Mouse (Mus musculus) CH12.LX (cell line): Measurements from ENCODE around the gene Jdp2. TPM values are rescaled to one million over a fixed set of nuclear protein-coding genes. Genes with fewer than 3 reads are reported as not detected.

Source experiments
- DNase-seq: peaks from one replicate; pipeline ENCODE4 v3.0.0-alpha.2; 2013; ENCODE audit errors: extremely low read depth
- H3K27ac ChIP-seq: 2 replicates; pipeline ENCODE4 v1.5.1; 2012; ENCODE audit warnings: low read depth, mild to moderate bottlenecking, control low read depth, moderate library complexity; ENCODE audit not compliant: insufficient read depth
- H3K27me3 ChIP-seq: replicated peaks from 2 replicates; pipeline ENCODE3; 2012; ENCODE audit warnings: inconsistent platforms
- H3K36me3 ChIP-seq, 2 experiments: replicated peaks in 1 of 2; 2 replicates each; pipeline versions ENCODE3 to v1.6.1; 2012; ENCODE audit warnings: inconsistent platforms in 1 of 2, low read length in 1 of 2, mild to moderate bottlenecking in 1 of 2, mixed read lengths in 1 of 2, moderate library complexity in 1 of 2; ENCODE audit not compliant: control insufficient read depth in 1 of 2, insufficient read depth in 1 of 2
- H3K4me1 ChIP-seq, 2 experiments: 2 replicates each; pipeline ENCODE4 v1.6.1; 2012; ENCODE audit warnings: inconsistent platforms in 1 of 2, moderate library complexity in 1 of 2; ENCODE audit not compliant: insufficient read depth in 2 of 2, control insufficient read depth in 1 of 2
- H3K4me2 ChIP-seq: 2 replicates; pipeline ENCODE4 v1.6.1; 2012; ENCODE audit warnings: low read depth, mild to moderate bottlenecking, control low read depth; ENCODE audit not compliant: poor library complexity, insufficient read depth, severe bottlenecking
- H3K4me3 ChIP-seq, 3 experiments: fragments of 150-350 bp in 1 of 3; sonication (generic) in 1 of 3; replicated peaks in 1 of 3; 2 replicates each; pipeline versions ENCODE3 to v1.5.1; 2011 to 2012; ENCODE audit warnings: low read depth in 2 of 3, low read length in 2 of 3, mild to moderate bottlenecking in 2 of 3, moderate library complexity in 2 of 3, control low read depth in 1 of 3, improper control_type of control experiment in 1 of 3, inconsistent platforms in 1 of 3, mixed read lengths in 1 of 3; ENCODE audit not compliant: poor library complexity in 1 of 3
- H3K79me2 ChIP-seq: replicated peaks from 2 replicates; pipeline ENCODE4 v1.6.1; 2012; ENCODE audit warnings: mild to moderate bottlenecking, moderate library complexity; ENCODE audit not compliant: control insufficient read depth, poor library complexity, insufficient read depth, severe bottlenecking; ENCODE audit errors: extremely low read depth
- H3K9ac ChIP-seq: 2 replicates; pipeline ENCODE4 v1.6.1; 2012; ENCODE audit warnings: low read depth, mild to moderate bottlenecking, control low read depth, moderate library complexity; ENCODE audit not compliant: insufficient read depth
- H3K9me3 ChIP-seq: replicated peaks from 2 replicates; pipeline ENCODE3; 2012; ENCODE audit warnings: low read length, inconsistent platforms, mixed read lengths
- BHLHE40 ChIP-seq: IDR thresholded peaks from 2 replicates; pipeline ENCODE4 v1.6.1; 2011; ENCODE audit warnings: mild to moderate bottlenecking, low read depth, low read length, improper control_type of control experiment
- CHD1 ChIP-seq: IDR thresholded peaks from 2 replicates; pipeline ENCODE4 v1.6.1; 2012; ENCODE audit warnings: low read depth, low read length, improper control_type of control experiment, inconsistent platforms
- CHD2 ChIP-seq: IDR thresholded peaks from 2 replicates; pipeline ENCODE4 v1.6.1; 2011; ENCODE audit warnings: low read length, improper control_type of control experiment
- CTCF ChIP-seq, 2 experiments: IDR thresholded peaks in 1 of 2; conservative IDR thresholded peaks in 1 of 2; 2 replicates each; pipeline ENCODE4 v1.5.1; 2011 to 2012; ENCODE audit warnings: low read depth in 2 of 2, low read length in 2 of 2, improper control_type of control experiment in 1 of 2, inconsistent platforms in 1 of 2, mild to moderate bottlenecking in 1 of 2, moderate library complexity in 1 of 2
- E2F4 ChIP-seq: IDR thresholded peaks from 2 replicates; pipeline ENCODE4 v1.6.1; 2011; ENCODE audit warnings: low read depth, low read length, improper control_type of control experiment; ENCODE audit not compliant: insufficient replicate concordance
- EP300 ChIP-seq: IDR thresholded peaks from 2 replicates; pipeline ENCODE4 v1.6.1; 2011; ENCODE audit warnings: low read length, improper control_type of control experiment
- ETS1 ChIP-seq: conservative IDR thresholded peaks from 2 replicates; pipeline ENCODE4 v1.6.1; 2012; ENCODE audit warnings: low read depth, mild to moderate bottlenecking, inconsistent platforms, low read length, improper control_type of control experiment, moderate library complexity
- GABPA ChIP-seq: IDR thresholded peaks from 2 replicates; pipeline ENCODE4 v1.6.1; 2012; ENCODE audit warnings: low read depth, low read length, improper control_type of control experiment, inconsistent platforms; ENCODE audit not compliant: insufficient replicate concordance
- IRF4 ChIP-seq: IDR thresholded peaks from 2 replicates; pipeline ENCODE4 v1.6.1; 2014; ENCODE audit warnings: low read depth, mild to moderate bottlenecking, inconsistent platforms, low read length, improper control_type of control experiment
- KAT2A ChIP-seq: IDR thresholded peaks from 2 replicates; pipeline ENCODE4 v1.6.1; 2012; ENCODE audit warnings: low read length, improper control_type of control experiment, inconsistent platforms; ENCODE audit not compliant: insufficient replicate concordance
- MAX ChIP-seq: IDR thresholded peaks from 2 replicates; pipeline ENCODE4 v1.6.1; 2011; ENCODE audit warnings: low read length, improper control_type of control experiment
- MEF2A ChIP-seq: IDR thresholded peaks from 2 replicates; pipeline ENCODE4 v1.6.1; 2014; ENCODE audit warnings: low read depth, mild to moderate bottlenecking, inconsistent platforms, low read length, improper control_type of control experiment, borderline replicate concordance
- MYC ChIP-seq: IDR thresholded peaks from 2 replicates; pipeline ENCODE4 v1.6.1; 2011; ENCODE audit warnings: low read depth, mild to moderate bottlenecking, improper control_type of control experiment, low read length
- NELFE ChIP-seq: IDR thresholded peaks from 2 replicates; pipeline ENCODE4 v1.6.1; 2011; ENCODE audit warnings: low read depth, low read length, improper control_type of control experiment
- NRF1 ChIP-seq: IDR thresholded peaks from 2 replicates; pipeline ENCODE4 v1.6.1; 2014; ENCODE audit warnings: low read depth, mild to moderate bottlenecking, inconsistent platforms, low read length, improper control_type of control experiment, moderate library complexity
- PAX5 ChIP-seq: IDR thresholded peaks from 2 replicates; pipeline ENCODE4 v1.6.1; 2012; ENCODE audit warnings: low read length, inconsistent platforms, mixed read lengths
- POLR2A ChIP-seq: IDR thresholded peaks from 2 replicates; pipeline ENCODE4 v1.6.1; 2011; ENCODE audit warnings: low read depth, mild to moderate bottlenecking, improper control_type of control experiment, low read length
- POLR2AphosphoS2 ChIP-seq: IDR thresholded peaks from 2 replicates; pipeline ENCODE4 v1.6.1; 2011; ENCODE audit warnings: low read depth, low read length, improper control_type of control experiment
- RAD21 ChIP-seq: IDR thresholded peaks from 2 replicates; pipeline ENCODE4 v1.6.1; 2011; ENCODE audit warnings: low read depth, mild to moderate bottlenecking, low read length, improper control_type of control experiment, moderate library complexity
- RCOR1 ChIP-seq: conservative IDR thresholded peaks from 2 replicates; pipeline ENCODE4 v1.6.1; 2012; ENCODE audit warnings: low read depth, mild to moderate bottlenecking, inconsistent platforms, low read length, improper control_type of control experiment
- TBP ChIP-seq: conservative IDR thresholded peaks from 2 replicates; pipeline ENCODE4 v1.6.1; 2011; ENCODE audit warnings: low read depth, low read length, improper control_type of control experiment
- UBTF ChIP-seq: IDR thresholded peaks from 2 replicates; pipeline ENCODE4 v1.6.1; 2012; ENCODE audit warnings: low read depth, mild to moderate bottlenecking, inconsistent platforms, low read length, improper control_type of control experiment, moderate library complexity
- ZC3H11A ChIP-seq: IDR thresholded peaks from 2 replicates; pipeline ENCODE4 v1.6.1; 2012; ENCODE audit warnings: low read depth, mild to moderate bottlenecking, inconsistent platforms, low read length, improper control_type of control experiment
- ZKSCAN1 ChIP-seq: IDR thresholded peaks from 2 replicates; pipeline ENCODE4 v1.6.1; 2012; ENCODE audit warnings: low read depth, inconsistent platforms, low read length, improper control_type of control experiment, borderline replicate concordance
- ZNF384 ChIP-seq: IDR thresholded peaks from 2 replicates; pipeline ENCODE4 v1.6.1; 2012; ENCODE audit warnings: low read depth, low read length, improper control_type of control experiment, inconsistent platforms
- dilution Hi-C: fragments of 300-500 bp; cut with MboI; formaldehyde crosslinking; loops from 2 replicates; pipeline ENCODE4 v1.14.3; 2020; ENCODE audit warnings: low sequenced_read_pairs; ENCODE audit not compliant: extremely low pct_unique_long_range_greater_than_20kb, extremely low pct_ligation_motif_present
- in situ Hi-C: fragments of 300-500 bp; cut with MboI; formaldehyde crosslinking; loops from 3 replicates; pipeline ENCODE4 v1.14.3; 2019; ENCODE audit warnings: low sequenced_read_pairs, low pct_ligation_motif_present, low pct_unique_long_range_greater_than_20kb, mixed read lengths
- polyA plus RNA-seq: library from polyadenylated mRNA; unstranded; fragments of >175 nt; gene quantifications from 2 replicates; pipeline ENCODE4 v1.2.1, GENCODE M21; 2012; ENCODE audit warnings: low read depth; ENCODE audit not compliant: insufficient read length
- total RNA-seq, 2 experiments: library from RNA; depleted of rRNA; stranded (reverse); fragments of 300-350 nt in 1 of 2; fragments of >200 nt in 1 of 2; gene quantifications; 2 replicates each; pipeline ENCODE4 v1.2.3; 2012 to 2014

The Jdp2 gene
- total and polyA plus RNA-seq, 3 experiments, result 64.7 to 104 (median 86.5) TPM

GRCm38 (mm10) chr12:85601531-85601930 lies 2.7 kb downstream of the Jdp2 start:
- Histone ChIP-seq H3K4me2 (peak overlapping the region; percentile 88), H3K27ac (peak overlapping the region; percentile 13; the same call in 1 of the 2 replicates), H3K36me3 (peaks cover 3 to 44% of the 10 kb centered on the region in 2 experiments), H3K27me3 (no peaks in the 10 kb centered on the region), H3K9ac (peak overlapping the region; percentile 5; the same call in 1 of the 2 replicates), H3K9me3 (peaks cover 4% of the 10 kb centered on the region), H3K4me1 (peaks cover 24 to 78% of the 10 kb centered on the region in 2 experiments), H3K4me3 (peak overlapping the region; percentile 52 to 80 (median 72)), H3K79me2 (peaks cover 40% of the 10 kb centered on the region)
- peak; percentile 15; the same call in 1 of the 2 replicates for TF ChIP-seq CHD1
- TF ChIP-seq MAX, result no peak
- TF ChIP-seq ZC3H11A, result no peak
- no peak for TF ChIP-seq POLR2AphosphoS2
- TF ChIP-seq NRF1, result no peak
- dilution Hi-C loops, result no loop called here
- in situ Hi-C loops, result loop anchor here (5.0 kb wide), 1 partner anchor 79 kb away; no protein-coding TSS in a partner anchor
- no peak for DNase-seq

GRCm38 (mm10) chr12:85602153-85602552 lies 3.3 kb downstream of the Jdp2 start:
- H3K79me2 ChIP-seq, result peaks cover 43% of the 10 kb centered on the region
- H3K27ac ChIP-seq, result peak overlapping the region; percentile 37; the same call in 1 of the 2 replicates
- H3K4me2 ChIP-seq, result peak overlapping the region; percentile 88
- no peak for TF ChIP-seq BHLHE40
- TF ChIP-seq ETS1, result no peak
- TF ChIP-seq CHD1, result no peak; the same call in 1 of the 2 replicates
- H3K4me1 ChIP-seq, result peaks cover 27 to 81% of the 10 kb centered on the region in 2 experiments
- peak overlapping the region; percentile 5; the same call in 1 of the 2 replicates for H3K9ac ChIP-seq
- dilution Hi-C loops (no loop called here), in situ Hi-C loops (loop anchor here (5.0 kb wide), 1 partner anchor 80 kb away; no protein-coding TSS in a partner anchor)
- H3K27me3 ChIP-seq, result no peaks in the 10 kb centered on the region
- peaks cover under 1% of the 10 kb centered on the region for H3K9me3 ChIP-seq
- peak overlapping the region; percentile 52 to 80 (median 72) for H3K4me3 ChIP-seq
- H3K36me3 ChIP-seq, result peaks cover 3 to 50% of the 10 kb centered on the region in 2 experiments
- DNase-seq, result no peak

- dilution Hi-C loops, result no loop called here
- Histone ChIP-seq H3K27me3 (no peaks in the 10 kb centered on the region), H3K36me3 (peaks cover 7 to 54% of the 10 kb centered on the region in 2 experiments), H3K9me3 (no peaks in the 10 kb centered on the region), H3K27ac (peak overlapping the region; percentile 37; the same call in 1 of the 2 replicates), H3K4me1 (peaks cover 27 to 81% of the 10 kb centered on the region in 2 experiments), H3K79me2 (peaks cover 46% of the 10 kb centered on the region), H3K4me3 (peak overlapping the region; percentile 52 to 80 (median 72)), H3K4me2 (peak overlapping the region; percentile 88), H3K9ac (peak overlapping the region; percentile 5; the same call in 1 of the 2 replicates)
- no peak for DNase-seq
- in situ Hi-C loops, result loop anchor here (5.0 kb wide), 1 partner anchor 81 kb away; no protein-coding TSS in a partner anchor
- TF ChIP-seq CTCF (conservative IDR thresholded peaks at IDR 0.05 in 1 of 2, IDR thresholded peaks at IDR 0.05 in 1 of 2; ENCODE audit: low read depth in 2 of 2, low read length in 2 of 2) (no peak), PAX5 (no peak), GABPA (no peak), RAD21 (no peak), KAT2A (no peak), MAX (no peak), E2F4 (no peak), NRF1 (no peak), NELFE (no peak), TBP (0 out of 2 replicates have a peak, but pooled peaks have one; percentile 14), ZNF384 (no peak), POLR2A (no peak), ZKSCAN1 (no peak), MEF2A (no peak), EP300 (no peak), MYC (no peak), UBTF (no peak), CHD2 (no peak), RCOR1 (no peak), IRF4 (no peak)
These were observed 4.0 kb downstream of the Jdp2 start for GRCm38 (mm10) chr12:85602811-85603210.
